Mouse (Mus musculus) liver, embryonic 14.5 days (tissue): ENCODE data around the gene Rcan1.

Experiments
- CTCF ChIP-seq: IDR thresholded peaks from 2 replicates; pipeline ENCODE4 v1.5.1; 2016; ENCODE audit warnings: antibody characterized with exemption, low read depth, control low read depth
- EP300 ChIP-seq: IDR thresholded peaks from 2 replicates; pipeline ENCODE4 v1.6.1; 2016; ENCODE audit warnings: antibody characterized with exemption, low read depth

- no peak for TF ChIP-seq CTCF
- no peak for TF ChIP-seq EP300
These were observed 28.5 kb downstream of the Rcan1 start for GRCm38 (mm10) chr16:92442150-92442549.
